Mouse (Mus musculus) stomach, postnatal 0 days (tissue): ENCODE measurements at regions not wholly inside any gene's neighbourhood (a gene's known extent, or its start where the extent isn't known, plus 50 kb on each side); places are given as distances from the start of the nearest gene placed in this dataset.

ENCODE experiments used
- ATAC-seq: fragments of 200-750 bp; cut with Nextera tagmentation; 2 replicates; pipeline ENCODE4 v1.8.0; 2017; ENCODE audit not compliant: low FRiP score, low TSS enrichment
- DNase-seq: peaks from one replicate; pipeline ENCODE4 v3.0.0-alpha.2; 2016; ENCODE audit warnings: low spot score
- H3K27ac ChIP-seq: fragments of 300-500 bp; sonication (generic); replicated peaks from 2 replicates; pipeline ENCODE4 v1.5.1; 2014; ENCODE audit warnings: mild to moderate bottlenecking, control low read depth
- H3K27me3 ChIP-seq: fragments of 300-500 bp; sonication (generic); 2 replicates; pipeline ENCODE4 v1.6.1; 2014; ENCODE audit warnings: low read length; ENCODE audit not compliant: control insufficient read depth, insufficient read depth
- H3K36me3 ChIP-seq: fragments of 300-500 bp; sonication (generic); 2 replicates; pipeline ENCODE4 v1.6.1; 2014; ENCODE audit warnings: low read length, mixed read lengths; ENCODE audit not compliant: control insufficient read depth, insufficient read depth
- H3K4me1 ChIP-seq: fragments of 300-500 bp; sonication (generic); replicated peaks from 2 replicates; pipeline ENCODE4 v1.6.1; 2014; ENCODE audit warnings: antibody characterized with exemption; ENCODE audit not compliant: control insufficient read depth, insufficient read depth
- H3K4me2 ChIP-seq: fragments of 300-500 bp; sonication (generic); replicated peaks from 2 replicates; pipeline ENCODE4 v1.6.1; 2014; ENCODE audit warnings: low read depth, mild to moderate bottlenecking, control low read depth, moderate library complexity
- H3K4me3 ChIP-seq: fragments of 300-500 bp; sonication (generic); 2 replicates; pipeline ENCODE4 v1.5.1; 2014; ENCODE audit warnings: low read depth, low read length, control low read depth
- H3K9ac ChIP-seq: fragments of 300-500 bp; sonication (generic); 2 replicates; pipeline ENCODE4 v1.6.1; 2014; ENCODE audit warnings: mild to moderate bottlenecking, low read length, control low read depth, mixed read lengths
- H3K9me3 ChIP-seq: fragments of 300-500 bp; sonication (generic); 2 replicates; pipeline ENCODE4 v1.6.1; 2016; ENCODE audit warnings: low read length; ENCODE audit not compliant: control insufficient read depth
- CTCF ChIP-seq: IDR thresholded peaks from 2 replicates; pipeline ENCODE4 v1.5.1; 2016; ENCODE audit warnings: antibody characterized with exemption, low read depth, mild to moderate bottlenecking, moderate library complexity
- EP300 ChIP-seq: optimal IDR thresholded peaks from 2 replicates; pipeline ENCODE3; 2016; ENCODE audit warnings: antibody characterized with exemption
- WGBS: fragments of 180-500 bp; shearing (Covaris S2); extraction: QIAGEN DNeasy Blood & Tissue Kit; methylation state at CpG from one replicate; pipeline ENCODE4 v1.1.7; 2014; 5-methylcytosine and 5-hydroxymethylcytosine counted together

GRCm38 (mm10) chr9:6552731-6553130 lies 283.1 kb upstream of the Ddi1 start:
- TF ChIP-seq EP300 = no peak
- TF ChIP-seq CTCF = no peak
- no peaks in the 10 kb centered on the region for H3K27me3 ChIP-seq
- no peak for DNase-seq
- 0 out of 2 replicates have a peak, but pooled peaks have one; percentile 21 for ATAC-seq
- H3K4me2 ChIP-seq = no peak overlapping the region
- 86% methylated on average over 10 of the region's 10 CpGs for WGBS
- H3K4me1 ChIP-seq = no peaks in the 10 kb centered on the region
- H3K4me3 ChIP-seq = no peak overlapping the region
- no peak overlapping the region for H3K27ac ChIP-seq
- H3K9ac ChIP-seq = no peak overlapping the region
- no peaks in the 10 kb centered on the region for H3K36me3 ChIP-seq
- H3K9me3 ChIP-seq = no peaks in the 10 kb centered on the region

GRCm38 (mm10) chr9:6540178-6540700 lies 270.6 kb upstream of the Ddi1 start:
- H3K4me1 ChIP-seq = no peaks in the 10 kb centered on the region
- H3K9me3 ChIP-seq = no peaks in the 10 kb centered on the region
- TF ChIP-seq CTCF (no peak), EP300 (no peak)
- no peak overlapping the region for H3K27ac ChIP-seq
- ATAC-seq = no peak
- no peak overlapping the region for H3K4me2 ChIP-seq
- H3K27me3 ChIP-seq = no peaks in the 10 kb centered on the region
- no peak overlapping the region for H3K4me3 ChIP-seq
- no peaks in the 10 kb centered on the region for H3K36me3 ChIP-seq
- no peak for DNase-seq
- H3K9ac ChIP-seq = no peak overlapping the region

DNA sequence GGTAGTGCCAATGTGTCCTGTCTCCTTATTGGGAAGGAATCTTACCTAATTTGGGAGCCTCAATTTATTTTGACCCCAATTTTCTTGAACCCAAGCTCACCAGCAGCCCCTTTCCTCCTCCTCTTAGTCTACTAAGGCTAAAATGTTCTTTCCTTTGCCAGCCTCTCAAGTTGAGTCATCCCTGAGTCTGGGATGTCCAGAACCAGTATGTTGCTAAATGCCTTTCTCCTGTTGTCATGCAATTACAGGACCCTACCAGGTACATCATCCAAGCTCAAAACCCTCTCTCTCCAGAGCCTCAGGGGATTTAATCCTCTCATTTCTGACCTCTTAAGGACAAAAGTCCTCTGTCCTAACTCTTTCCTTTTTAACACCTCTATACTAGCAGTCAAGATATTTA lies 259.2 kb upstream of the Ddi1 start:
- H3K9ac ChIP-seq = no peak overlapping the region
- ATAC-seq = no peak

DNA sequence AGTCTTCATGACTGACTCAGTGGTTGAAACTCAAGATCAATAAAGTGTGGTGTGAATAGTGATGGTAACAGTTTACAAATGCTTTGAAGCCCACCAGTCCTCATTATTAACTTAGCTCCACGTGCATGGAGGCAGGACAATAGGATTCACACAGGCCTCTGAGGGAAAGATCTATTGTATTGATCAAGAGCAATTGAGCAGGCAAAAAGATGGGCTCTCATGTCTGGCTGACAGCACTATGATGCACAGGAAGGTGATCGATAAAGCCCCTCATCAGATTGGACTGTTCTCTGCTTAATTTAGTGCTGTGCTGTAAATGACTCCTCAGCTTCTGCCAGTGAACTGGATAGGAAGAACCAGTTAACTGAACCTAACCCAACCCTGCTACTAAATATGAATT lies 247.5 kb upstream of the Ddi1 start:
- Histone ChIP-seq H3K36me3 (no peaks in the 10 kb centered on the region), H3K4me2 (no peak overlapping the region), H3K9ac (no peak overlapping the region), H3K27ac (no peak overlapping the region), H3K27me3 (no peaks in the 10 kb centered on the region), H3K4me3 (no peak overlapping the region), H3K4me1 (no peaks in the 10 kb centered on the region), H3K9me3 (no peaks in the 10 kb centered on the region)
- ATAC-seq (no peak), DNase-seq (no peak)
- 57% methylated on average over 2 of the region's 2 CpGs for WGBS
- no peak for TF ChIP-seq EP300
- no peak for TF ChIP-seq CTCF

More for the DNA sequence above, 259.2 kb upstream of the Ddi1 start:
- H3K4me1 ChIP-seq = no peaks in the 10 kb centered on the region
- H3K4me3 ChIP-seq = no peak overlapping the region
- H3K36me3 ChIP-seq = no peaks in the 10 kb centered on the region
- no peaks in the 10 kb centered on the region for H3K9me3 ChIP-seq
- H3K27ac ChIP-seq = no peak overlapping the region
- no peak overlapping the region for H3K4me2 ChIP-seq
- H3K27me3 ChIP-seq = no peaks in the 10 kb centered on the region
- DNase-seq = no peak
- no peak for TF ChIP-seq CTCF
- no peak for TF ChIP-seq EP300

DNA sequence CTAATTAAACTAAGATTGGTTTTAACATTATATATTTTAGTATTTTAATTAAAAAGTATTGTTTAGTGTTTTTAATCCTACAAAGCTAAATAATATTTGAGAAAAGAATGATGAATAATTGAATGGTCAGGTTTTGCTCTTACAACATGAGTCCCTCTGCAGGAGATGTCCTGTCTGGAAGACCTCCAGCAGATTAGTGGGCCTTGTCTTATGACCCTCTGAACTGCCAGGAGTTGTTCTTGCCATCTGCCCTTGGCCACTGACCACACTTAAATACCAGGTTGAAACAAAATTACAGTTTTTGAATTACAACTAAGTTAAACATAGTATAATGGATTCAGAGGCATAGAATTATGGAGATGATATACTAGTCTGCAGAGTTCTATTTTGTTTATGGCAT lies 228.1 kb upstream of the Ddi1 start:
- DNase-seq = no peak
- TF ChIP-seq CTCF (no peak), EP300 (no peak)
- H3K4me3 ChIP-seq = no peak overlapping the region

GRCm38 (mm10) chr9:6480401-6480800 lies 210.8 kb upstream of the Ddi1 start:
- no peaks in the 10 kb centered on the region for H3K27me3 ChIP-seq
- H3K9me3 ChIP-seq = no peaks in the 10 kb centered on the region
- H3K4me2 ChIP-seq = no peak overlapping the region
- no peak overlapping the region for H3K27ac ChIP-seq
- no peaks in the 10 kb centered on the region for H3K36me3 ChIP-seq
- DNase-seq (no peak), ATAC-seq (no peak)
- H3K9ac ChIP-seq = no peak overlapping the region
- H3K4me1 ChIP-seq = no peaks in the 10 kb centered on the region
- TF ChIP-seq EP300 (no peak), CTCF (no peak)
- WGBS = 62% methylated on average over 1 of the region's 1 CpGs
- H3K4me3 ChIP-seq = no peak overlapping the region

More for the DNA sequence above, 228.1 kb upstream of the Ddi1 start:
- Histone ChIP-seq H3K4me1 (no peaks in the 10 kb centered on the region), H3K27me3 (no peaks in the 10 kb centered on the region), H3K9ac (no peak overlapping the region), H3K9me3 (no peaks in the 10 kb centered on the region), H3K27ac (no peak overlapping the region), H3K36me3 (no peaks in the 10 kb centered on the region), H3K4me2 (no peak overlapping the region)
- no peak for ATAC-seq
